8 mouse cellular contexts compared by ENCODE assay signal in the genomic region with DNA sequence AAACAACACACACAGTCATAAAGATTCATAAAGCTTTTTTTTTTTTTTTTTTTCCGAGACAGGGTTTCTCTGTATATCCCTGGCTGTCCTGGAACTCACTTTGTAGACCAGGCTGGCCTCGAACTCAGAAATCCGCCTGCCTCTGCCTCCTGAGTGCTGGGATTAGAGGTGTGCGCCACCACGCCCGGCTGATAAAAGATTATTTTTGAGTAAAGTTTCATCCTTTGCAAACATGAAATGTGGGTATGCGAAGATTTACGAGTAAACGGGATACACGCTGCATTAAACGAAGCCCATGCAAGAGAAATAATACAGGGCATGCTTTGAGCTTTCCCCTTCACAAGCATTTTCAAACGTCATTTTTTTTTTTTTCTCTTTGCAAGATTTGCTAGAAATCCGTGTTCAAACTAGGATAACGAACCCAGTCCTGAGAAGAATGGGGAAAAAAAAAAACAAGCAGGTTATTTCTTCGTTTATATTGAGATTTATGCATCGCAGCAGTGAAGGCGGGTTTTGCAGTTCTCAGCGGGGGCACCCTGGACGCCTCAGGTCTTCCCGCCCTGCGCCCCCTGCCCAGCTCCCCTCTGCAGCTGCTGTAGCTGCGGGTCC. TPM values are rescaled to one million over a fixed set of nuclear protein-coding genes. Genes with fewer than 3 reads are reported as not detected.
DNase-seq lines count a peak whose midpoint lies in the region; ATAC-seq lines count a peak whose summit lies in the region.

No protein-coding gene starts in this region.

- ATAC-seq in kidney, embryonic 14.5 days (ENCODE audit: low FRiP score, low TSS enrichment): no peak
- no peak for ATAC-seq in hindbrain, embryonic 14.5 days (ENCODE audit: low FRiP score)
- no peak for ATAC-seq in midbrain, embryonic 15.5 days (replicated peaks)

- peaks cover 24% of the 10 kb centered on the region; the same call in 1 of the 2 replicates for H3K4me1 ChIP-seq in kidney, embryonic 14.5 days (ENCODE audit: control insufficient read depth, insufficient read depth, low read length)
- H3K4me1 ChIP-seq in embryonic facial prominence, embryonic 10.5 days: peaks cover 60% of the 10 kb centered on the region
- peaks cover 27% of the 10 kb centered on the region for H3K4me1 ChIP-seq in hindbrain, embryonic 14.5 days (replicated peaks; ENCODE audit: control insufficient read depth, insufficient read depth, low read length)
- H3K4me1 ChIP-seq in midbrain, embryonic 15.5 days: peaks cover 33% of the 10 kb centered on the region

- 28% methylated on average over 22 of the region's 22 CpGs for WGBS in kidney, embryonic 14.5 days
- WGBS in embryonic facial prominence, embryonic 10.5 days: 31% methylated on average over 22 of the region's 22 CpGs
- 28% methylated on average over 22 of the region's 22 CpGs for WGBS in hindbrain, embryonic 14.5 days
- WGBS in midbrain, embryonic 15.5 days: 25% methylated on average over 22 of the region's 22 CpGs

- H3K36me3 ChIP-seq in kidney, embryonic 14.5 days (ENCODE audit: control insufficient read depth, insufficient read depth, low read length): no peaks in the 10 kb centered on the region
- H3K36me3 ChIP-seq in embryonic facial prominence, embryonic 10.5 days (replicated peaks): no peaks in the 10 kb centered on the region
- H3K36me3 ChIP-seq in hindbrain, embryonic 14.5 days (replicated peaks; ENCODE audit: control insufficient read depth, insufficient read depth): no peaks in the 10 kb centered on the region
- H3K36me3 ChIP-seq in midbrain, embryonic 15.5 days (replicated peaks): no peaks in the 10 kb centered on the region

- H3K27ac ChIP-seq in kidney, embryonic 14.5 days (ENCODE audit: low read depth, low read length): peak overlapping the region; percentile 47; the same call in 1 of the 2 replicates
- H3K27ac ChIP-seq in embryonic facial prominence, embryonic 10.5 days (replicated peaks): peak overlapping the region; percentile 99
- H3K27ac ChIP-seq in hindbrain, embryonic 14.5 days: peak overlapping the region; percentile 98
- H3K27ac ChIP-seq in midbrain, embryonic 15.5 days: peak overlapping the region; percentile 95

- H3K9ac ChIP-seq in kidney, embryonic 14.5 days (ENCODE audit: low read depth, low read length): peak overlapping the region; percentile 42; the same call in 1 of the 2 replicates
- peak overlapping the region; percentile 94 for H3K9ac ChIP-seq in hindbrain, embryonic 14.5 days
- peak overlapping the region; percentile 87 for H3K9ac ChIP-seq in midbrain, embryonic 15.5 days

- no peak for DNase-seq in kidney, postnatal 14 days
- no peak for DNase-seq in embryonic facial prominence, embryonic 10.5 days (ENCODE audit: low spot score)
- peak; percentile 54 for DNase-seq in hindbrain, embryonic 14.5 days (ENCODE audit: low spot score)
- DNase-seq in left cerebral cortex, postnatal 25 days (ENCODE audit: low spot score in 2 of 2): no peak
- DNase-seq in thymus, postnatal 36 days: no peak
- DNase-seq in cerebellum, adult 9-10 months: no peak

- H3K27me3 ChIP-seq in kidney, embryonic 14.5 days (ENCODE audit: control insufficient read depth, insufficient read depth, low read length): no peaks in the 10 kb centered on the region
- H3K27me3 ChIP-seq in embryonic facial prominence, embryonic 10.5 days (replicated peaks; ENCODE audit: low read depth, poor library complexity, severe bottlenecking): no peaks in the 10 kb centered on the region
- H3K27me3 ChIP-seq in hindbrain, embryonic 14.5 days (ENCODE audit: control insufficient read depth, insufficient read depth, low read length): no peaks in the 10 kb centered on the region
- H3K27me3 ChIP-seq in midbrain, embryonic 15.5 days (replicated peaks): no peaks in the 10 kb centered on the region

- intact Hi-C loops in left cerebral cortex, postnatal 25 days (cut with DNase I): loop anchor here (1.0 to 5.0 kb wide), 2 partner anchors 65 to 120 kb away; no protein-coding TSS in a partner anchor

- no peaks in the 10 kb centered on the region for H3K9me3 ChIP-seq in kidney, embryonic 14.5 days (ENCODE audit: control insufficient read depth, low read length)
- H3K9me3 ChIP-seq in embryonic facial prominence, embryonic 10.5 days: no peaks in the 10 kb centered on the region
- no peaks in the 10 kb centered on the region for H3K9me3 ChIP-seq in hindbrain, embryonic 14.5 days (ENCODE audit: control insufficient read depth, low read length)
- no peaks in the 10 kb centered on the region for H3K9me3 ChIP-seq in midbrain, embryonic 15.5 days

- peak overlapping the region; percentile 97 for H3K4me3 ChIP-seq in kidney, embryonic 14.5 days (ENCODE audit: low read length)
- H3K4me3 ChIP-seq in embryonic facial prominence, embryonic 10.5 days: peak overlapping the region; percentile 98
- H3K4me3 ChIP-seq in hindbrain, embryonic 14.5 days (replicated peaks; ENCODE audit: low read length): peak overlapping the region; percentile 83
- peak overlapping the region; percentile 65 for H3K4me3 ChIP-seq in midbrain, embryonic 15.5 days

- H3K4me2 ChIP-seq in kidney, embryonic 14.5 days (replicated peaks; ENCODE audit: low read depth, low read length): peak overlapping the region; percentile 55
- H3K4me2 ChIP-seq in hindbrain, embryonic 14.5 days (replicated peaks): peak overlapping the region; percentile 63
- peak overlapping the region; percentile 67 for H3K4me2 ChIP-seq in midbrain, embryonic 15.5 days

RNA-seq across cellular contexts. Expression of gene Acsl3, which starts 0.5 kb away (rescaled TPM):
- 45.8 and 97.7 TPM in 2 replicates for polyA plus RNA-seq in kidney, embryonic 14.5 days (2014; fragmentation: Nextera tagmentation; extraction: Ambion mirVana)
- polyA plus RNA-seq in embryonic facial prominence, embryonic 10.5 days (2016; fragmentation: Nextera tagmentation; extraction: Ambion mirVana): 83.9 and 84.3 TPM in 2 replicates
- polyA plus RNA-seq in hindbrain, embryonic 14.5 days (2014; fragmentation: Nextera tagmentation; extraction: Ambion mirVana): 109 and 138 TPM in 2 replicates
- polyA plus RNA-seq in midbrain, embryonic 15.5 days (2015; fragmentation: Nextera tagmentation; extraction: Ambion mirVana): 98.9 and 106 TPM in 2 replicates
- 100 to 1,000 TPM; 157 to 167 TPM for total RNA-seq in left cerebral cortex, postnatal 25 days (2021)

RNA-seq across cellular contexts. Expression of gene Utp14b, which starts 0.7 kb away (rescaled TPM):
- 3.0 and 7.6 TPM in 2 replicates for polyA plus RNA-seq in kidney, embryonic 14.5 days (2014; fragmentation: Nextera tagmentation; extraction: Ambion mirVana)
- polyA plus RNA-seq in embryonic facial prominence, embryonic 10.5 days (2016; fragmentation: Nextera tagmentation; extraction: Ambion mirVana): 4.5 and 4.8 TPM in 2 replicates
- 2.9 and 4.3 TPM in 2 replicates for polyA plus RNA-seq in hindbrain, embryonic 14.5 days (2014; fragmentation: Nextera tagmentation; extraction: Ambion mirVana)
- polyA plus RNA-seq in midbrain, embryonic 15.5 days (2015; fragmentation: Nextera tagmentation; extraction: Ambion mirVana): 1.8 and 2.2 TPM in 2 replicates
- 10 to 100 TPM; 14.3 to 15.3 TPM for total RNA-seq in left cerebral cortex, postnatal 25 days (2021)

Comparison
In these comparisons a context has a peak if more than half of its experiments do, and no peak if none do; other contexts are left out.
1. H3K27ac ChIP-seq: peak in every context shown above with its lines; median percentile 99 in embryonic facial prominence, embryonic 10.5 days; 98 in hindbrain, embryonic 14.5 days; 95 in midbrain, embryonic 15.5 days; 47 in kidney, embryonic 14.5 days.
2. H3K9ac ChIP-seq: peak in every context shown above with its lines; median percentile 94 in hindbrain, embryonic 14.5 days; 87 in midbrain, embryonic 15.5 days; 42 in kidney, embryonic 14.5 days.